Mouse (Mus musculus) liver, postnatal 0 days (tissue): ENCODE results near the gene C130032M10Rik.

ENCODE experiments used
- CTCF ChIP-seq: sonication (generic); IDR thresholded peaks from 2 replicates; pipeline ENCODE4 v1.5.1; 2016; ENCODE audit warnings: antibody characterized with exemption, low read depth
- EP300 ChIP-seq: IDR thresholded peaks from 2 replicates; pipeline ENCODE4 v1.6.1; 2016; ENCODE audit warnings: antibody characterized with exemption, low read depth, mild to moderate bottlenecking

DNA sequence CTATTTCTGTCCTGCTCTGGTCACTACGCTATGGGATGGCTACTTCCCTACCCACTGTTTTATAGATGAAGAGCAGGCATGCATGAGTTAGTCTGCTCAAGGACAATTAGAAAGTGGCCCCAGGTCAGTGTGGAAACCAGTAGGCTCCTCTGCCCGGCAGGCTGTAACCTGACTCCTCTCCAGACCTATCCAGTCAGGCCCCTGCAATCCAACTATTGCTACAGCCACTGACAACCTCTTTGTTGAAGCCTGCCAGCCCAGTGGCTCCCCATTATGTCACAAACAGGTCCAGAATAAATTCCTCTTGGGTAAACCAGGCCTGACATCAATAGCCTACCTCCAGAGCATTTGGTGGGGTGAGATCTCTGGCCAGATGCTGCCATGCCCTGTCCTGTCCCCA, 21.1 kb downstream of the C130032M10Rik start:
- no peak for TF ChIP-seq CTCF
- no peak for TF ChIP-seq EP300
